Mouse (Mus musculus) layer of hippocampus, adult 8-10 months (tissue): ENCODE measurements at regions not wholly inside any gene's neighbourhood (a gene's known extent, or its start where the extent isn't known, plus 50 kb on each side); places are given as distances from the start of the nearest gene placed in this dataset.

Experiments
- DNase-seq, 2 experiments: peaks; one replicate each; pipeline ENCODE4 v3.0.0; 2022; ENCODE audit warnings: low spot score in 2 of 2

- DNase-seq = no peak
Observed at GRCm38 (mm10) chr1:61559514-61559913, 79.1 kb upstream of the Pard3b start.

DNA sequence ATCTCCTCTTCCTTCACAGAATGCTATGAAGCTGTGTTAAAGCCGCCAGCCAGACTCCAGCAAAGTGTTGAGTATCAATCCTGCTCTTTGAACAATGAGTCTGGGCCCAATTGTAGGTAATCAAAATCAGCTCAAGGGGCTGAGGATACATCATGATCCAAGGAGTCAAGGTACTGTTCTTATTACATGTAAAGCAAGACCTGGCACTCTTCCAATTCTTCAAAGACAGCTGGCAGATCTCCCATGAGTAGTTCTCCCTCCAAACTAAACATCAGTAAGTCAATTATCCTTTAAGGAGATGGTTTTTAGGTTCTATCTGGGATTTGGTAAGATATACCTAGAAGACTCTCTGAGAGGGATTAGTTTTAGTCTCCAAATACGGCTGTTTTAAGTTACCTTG lies 76.5 kb upstream of the Pard3b start:
- no peak for DNase-seq

- DNase-seq = no peak
Observed at GRCm38 (mm10) chr1:61565471-61565870, 73.2 kb upstream of the Pard3b start.

GRCm38 (mm10) chr1:61574276-61574675 lies 64.3 kb upstream of the Pard3b start:
- no peak for DNase-seq

DNA sequence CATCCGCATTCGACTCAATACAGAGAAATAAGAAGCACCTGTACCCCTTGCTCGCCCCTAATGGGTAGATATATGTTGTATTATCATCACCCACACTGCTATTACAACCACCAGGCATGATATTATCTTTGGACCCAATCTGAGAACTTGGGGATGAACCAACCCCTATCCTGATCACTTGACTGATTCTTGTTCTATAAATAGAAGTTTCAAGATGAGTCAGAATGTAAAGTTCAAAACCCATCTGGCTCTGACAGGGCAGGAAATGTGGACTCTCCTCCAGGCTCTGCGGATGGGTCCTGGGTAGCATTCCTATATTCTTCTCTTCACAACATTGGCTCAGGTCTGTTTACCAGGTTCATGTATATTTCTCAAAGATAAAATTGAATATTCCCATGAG lies 61.9 kb upstream of the Pard3b start:
- DNase-seq = no peak

- DNase-seq = no peak
Observed at GRCm38 (mm10) chr1:61587251-61587650, 51.4 kb upstream of the Pard3b start.
